Mouse (Mus musculus): ENCODE results near the gene Maz. TPM values are rescaled to one million over a fixed set of nuclear protein-coding genes. Genes with fewer than 3 reads are reported as not detected.

Maz gene
- polyA plus RNA-seq (2015; fragmentation: Nextera tagmentation; extraction: Ambion mirVana) = 36.1 and 37.0 TPM in 2 replicates

- H3K9me3 ChIP-seq (ENCODE audit: low read length) = no peaks in the 10 kb centered on the region
- under 1% methylated on average over 25 of the region's 63 CpGs for WGBS
- no peaks in the 10 kb centered on the region; the same call in 1 of the 2 replicates for H3K36me3 ChIP-seq (ENCODE audit: insufficient read depth, low read length)
These were observed at the start of gene Maz for GRCm38 (mm10) chr7:127026984-127027726. Gene Maz, minus strand, starts transcription at chr7:127027037.

DNA sequence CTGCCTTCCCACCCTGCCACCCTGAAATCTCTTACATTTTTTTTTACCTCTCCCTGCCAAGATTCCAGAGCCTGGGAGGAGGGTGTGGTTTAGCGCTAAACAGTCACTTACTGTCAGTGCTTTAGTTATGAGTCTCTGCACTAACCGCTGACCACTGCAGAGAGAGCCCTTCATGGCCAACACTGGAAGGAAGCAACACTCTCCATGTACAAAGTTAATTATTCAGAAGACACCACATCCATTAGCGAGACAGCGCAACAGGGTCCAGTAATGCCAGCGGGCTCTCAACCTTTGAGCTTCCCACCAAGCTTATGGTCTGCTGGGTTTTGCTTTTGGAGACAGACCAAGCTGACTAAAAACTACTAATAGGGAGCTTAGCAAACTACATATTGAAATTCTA lies 49.4 kb upstream of the Maz start:
- Histone ChIP-seq H3K27me3 (replicated peaks; ENCODE audit: insufficient read depth, low read length) (no peaks in the 10 kb centered on the region), H3K9ac (replicated peaks; ENCODE audit: low read depth) (no peak overlapping the region), H3K4me2 (replicated peaks; ENCODE audit: low read depth, low read length) (no peak overlapping the region), H3K27ac (ENCODE audit: low read length) (no peak overlapping the region), H3K9me3 (ENCODE audit: low read length) (no peaks in the 10 kb centered on the region), H3K36me3 (ENCODE audit: insufficient read depth, low read length) (no peaks in the 10 kb centered on the region), H3K4me1 (ENCODE audit: insufficient read depth, low read depth, low read length) (no peaks in the 10 kb centered on the region), H3K4me3 (ENCODE audit: low read depth, low read length) (no peak overlapping the region)
- WGBS = 78% methylated on average over 5 of the region's 5 CpGs
- TF ChIP-seq CTCF (IDR thresholded peaks at IDR 0.05) (no peak), EP300 (IDR thresholded peaks at IDR 0.05) (no peak)
- DNase-seq (ENCODE audit: low spot score) = no peak
- no peak for ATAC-seq

More at GRCm38 (mm10) chr7:127026984-127027726, at the start of gene Maz:
- Histone ChIP-seq H3K27ac (ENCODE audit: low read length) (peak within 1 kb of the TSS; percentile 96), H3K4me1 (ENCODE audit: insufficient read depth, low read depth, low read length) (peaks cover 17% of the 10 kb centered on the region; the same call in 1 of the 2 replicates), H3K27me3 (replicated peaks; ENCODE audit: insufficient read depth, low read length) (no peaks in the 10 kb centered on the region), H3K4me2 (replicated peaks; ENCODE audit: low read depth, low read length) (peak within 1 kb of the TSS; percentile 94), H3K4me3 (ENCODE audit: low read depth, low read length) (peak within 1 kb of the TSS; percentile 92), H3K9ac (replicated peaks; ENCODE audit: low read depth) (peak within 1 kb of the TSS; percentile 79)
- peak; percentile 90 for TF ChIP-seq EP300 (IDR thresholded peaks at IDR 0.05)
- TF ChIP-seq CTCF (IDR thresholded peaks at IDR 0.05) = no peak
- peak; percentile 99 for DNase-seq (ENCODE audit: low spot score)
- peak; percentile 85 for ATAC-seq

GRCm38 (mm10) chr7:127073221-127073620 lies 46.4 kb upstream of the Maz start:
- Histone ChIP-seq H3K36me3 (ENCODE audit: insufficient read depth, low read length) (no peaks in the 10 kb centered on the region), H3K27ac (ENCODE audit: low read length) (no peak overlapping the region), H3K4me1 (ENCODE audit: insufficient read depth, low read depth, low read length) (no peaks in the 10 kb centered on the region), H3K4me2 (replicated peaks; ENCODE audit: low read depth, low read length) (no peak overlapping the region), H3K4me3 (ENCODE audit: low read depth, low read length) (no peak overlapping the region), H3K9ac (replicated peaks; ENCODE audit: low read depth) (no peak overlapping the region), H3K27me3 (replicated peaks; ENCODE audit: insufficient read depth, low read length) (no peaks in the 10 kb centered on the region), H3K9me3 (ENCODE audit: low read length) (no peaks in the 10 kb centered on the region)
- ATAC-seq (no peak), DNase-seq (ENCODE audit: low spot score) (no peak)
- TF ChIP-seq CTCF (IDR thresholded peaks at IDR 0.05) (no peak), EP300 (IDR thresholded peaks at IDR 0.05) (no peak)
- WGBS = 79% methylated on average over 4 of the region's 4 CpGs

GRCm38 (mm10) chr7:127070871-127071413 lies 44.1 kb upstream of the Maz start:
- Histone ChIP-seq H3K9ac (replicated peaks; ENCODE audit: low read depth) (no peak overlapping the region), H3K27me3 (replicated peaks; ENCODE audit: insufficient read depth, low read length) (no peaks in the 10 kb centered on the region), H3K4me1 (ENCODE audit: insufficient read depth, low read depth, low read length) (no peaks in the 10 kb centered on the region), H3K4me2 (replicated peaks; ENCODE audit: low read depth, low read length) (no peak overlapping the region), H3K4me3 (ENCODE audit: low read depth, low read length) (no peak overlapping the region), H3K27ac (ENCODE audit: low read length) (no peak overlapping the region), H3K36me3 (ENCODE audit: insufficient read depth, low read length) (no peaks in the 10 kb centered on the region), H3K9me3 (ENCODE audit: low read length) (no peaks in the 10 kb centered on the region)
- no peak for DNase-seq (ENCODE audit: low spot score)
- 68% methylated on average over 4 of the region's 4 CpGs for WGBS
- no peak for TF ChIP-seq EP300 (IDR thresholded peaks at IDR 0.05)
- no peak for TF ChIP-seq CTCF (IDR thresholded peaks at IDR 0.05)
- ATAC-seq = no peak

DNA sequence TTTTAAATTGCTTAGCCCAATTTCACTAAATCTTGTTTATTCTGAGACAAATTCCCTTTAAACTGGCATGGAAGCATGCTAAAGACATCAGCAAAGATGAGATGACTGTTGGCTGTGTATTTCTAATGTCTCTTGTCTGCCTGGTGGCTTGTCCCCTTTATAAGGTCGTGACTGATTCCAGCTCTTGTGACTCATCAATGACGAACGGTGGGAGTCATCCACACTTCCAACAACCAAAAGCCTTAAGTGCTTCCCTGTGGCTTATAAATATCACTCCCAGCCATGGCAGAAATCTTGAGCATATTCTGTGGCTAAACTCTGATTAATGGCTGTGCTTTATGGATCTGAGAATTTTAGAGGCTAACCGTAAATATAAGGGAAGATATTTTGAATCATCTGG lies 39.5 kb upstream of the Maz start:
- no peak for DNase-seq (ENCODE audit: low spot score)
- WGBS = 63% methylated on average over 4 of the region's 4 CpGs
- no peaks in the 10 kb centered on the region for H3K4me1 ChIP-seq (ENCODE audit: insufficient read depth, low read depth, low read length)

DNA sequence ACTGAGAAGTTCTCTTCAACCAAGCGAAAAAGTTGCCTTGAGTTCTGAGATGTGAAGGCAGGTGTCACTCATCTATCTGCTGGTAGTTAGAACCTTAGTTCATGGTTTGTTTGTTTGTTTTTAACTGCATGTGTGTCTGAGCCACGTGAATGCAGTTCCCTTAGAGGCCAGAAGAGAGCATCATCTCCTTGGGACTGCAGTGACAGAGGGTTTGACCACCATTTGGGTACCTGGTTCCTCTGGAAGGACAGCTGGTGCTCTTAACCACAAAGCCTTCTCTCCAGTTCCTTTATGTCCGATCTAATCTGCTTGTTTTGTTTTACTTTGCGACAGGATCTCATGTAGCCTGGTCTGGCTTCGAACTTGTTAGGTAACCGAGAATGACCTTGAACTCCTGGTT lies 38.7 kb upstream of the Maz start:
- TF ChIP-seq EP300 (IDR thresholded peaks at IDR 0.05) = no peak
- peak; percentile 23 for TF ChIP-seq CTCF (IDR thresholded peaks at IDR 0.05)
- Histone ChIP-seq H3K9me3 (ENCODE audit: low read length) (no peaks in the 10 kb centered on the region), H3K4me2 (replicated peaks; ENCODE audit: low read depth, low read length) (no peak overlapping the region), H3K9ac (replicated peaks; ENCODE audit: low read depth) (no peak overlapping the region), H3K4me3 (ENCODE audit: low read depth, low read length) (no peak overlapping the region), H3K4me1 (ENCODE audit: insufficient read depth, low read depth, low read length) (no peaks in the 10 kb centered on the region), H3K27me3 (replicated peaks; ENCODE audit: insufficient read depth, low read length) (no peaks in the 10 kb centered on the region), H3K27ac (ENCODE audit: low read length) (no peak overlapping the region), H3K36me3 (ENCODE audit: insufficient read depth, low read length) (no peaks in the 10 kb centered on the region)
- no peak for ATAC-seq
- WGBS = 82% methylated on average over 6 of the region's 6 CpGs
- DNase-seq (ENCODE audit: low spot score) = no peak

More for the DNA sequence above, 39.5 kb upstream of the Maz start:
- TF ChIP-seq EP300 (IDR thresholded peaks at IDR 0.05) (no peak), CTCF (IDR thresholded peaks at IDR 0.05) (no peak)
- H3K36me3 ChIP-seq (ENCODE audit: insufficient read depth, low read length) = no peaks in the 10 kb centered on the region
- no peak overlapping the region for H3K4me3 ChIP-seq (ENCODE audit: low read depth, low read length)
- H3K27ac ChIP-seq (ENCODE audit: low read length) = no peak overlapping the region
- no peaks in the 10 kb centered on the region for H3K9me3 ChIP-seq (ENCODE audit: low read length)
- no peaks in the 10 kb centered on the region for H3K27me3 ChIP-seq (replicated peaks; ENCODE audit: insufficient read depth, low read length)
- ATAC-seq = no peak
- no peak overlapping the region for H3K9ac ChIP-seq (replicated peaks; ENCODE audit: low read depth)
- no peak overlapping the region for H3K4me2 ChIP-seq (replicated peaks; ENCODE audit: low read depth, low read length)

All from lung, postnatal 0 days (tissue).